Mouse (Mus musculus) forebrain, embryonic 16.5 days (tissue): ENCODE data around the gene Mical3. TPM values are rescaled to one million over a fixed set of nuclear protein-coding genes. Genes with fewer than 3 reads are reported as not detected.

Experiments used
- ATAC-seq: fragments of 200-750 bp; cut with Nextera tagmentation; 2 replicates; pipeline ENCODE4 v1.8.0; 2017; ENCODE audit warnings: mild to moderate bottlenecking, moderate library complexity
- H3K27ac ChIP-seq: fragments of 300-500 bp; sonication (generic); 2 replicates; pipeline ENCODE4 v1.5.1; 2014; ENCODE audit warnings: low read length, control low read depth
- H3K27me3 ChIP-seq: fragments of 300-500 bp; sonication (generic); replicated peaks from 2 replicates; pipeline ENCODE4 v1.6.1; 2014; ENCODE audit warnings: low read length; ENCODE audit not compliant: control insufficient read depth, insufficient read depth
- H3K36me3 ChIP-seq: fragments of 300-500 bp; sonication (generic); 2 replicates; pipeline ENCODE4 v1.6.1; 2014; ENCODE audit not compliant: control insufficient read depth, insufficient read depth
- H3K4me1 ChIP-seq: fragments of 300-500 bp; sonication (generic); replicated peaks from 2 replicates; pipeline ENCODE4 v1.6.1; 2014; ENCODE audit warnings: low read length; ENCODE audit not compliant: control insufficient read depth, insufficient read depth
- H3K4me2 ChIP-seq: fragments of 300-500 bp; sonication (generic); 2 replicates; pipeline ENCODE4 v1.6.1; 2014; ENCODE audit warnings: mild to moderate bottlenecking, low read length, control low read depth
- H3K4me3 ChIP-seq: fragments of 300-500 bp; sonication (generic); replicated peaks from 2 replicates; pipeline ENCODE4 v1.5.1; 2014; ENCODE audit warnings: mild to moderate bottlenecking, low read length, control low read depth
- H3K9ac ChIP-seq: fragments of 300-500 bp; sonication (generic); replicated peaks from 2 replicates; pipeline ENCODE4 v1.6.1; 2014; ENCODE audit warnings: low read depth, low read length, control low read depth
- H3K9me3 ChIP-seq: fragments of 300-500 bp; sonication (generic); 2 replicates; pipeline ENCODE4 v1.6.1; 2016; ENCODE audit warnings: low read length; ENCODE audit not compliant: control insufficient read depth
- WGBS: fragments of 180-500 bp; shearing (Covaris S2); extraction: QIAGEN DNeasy Blood & Tissue Kit; methylation state at CpG from one replicate; pipeline ENCODE4 v1.1.7; 2014; 5-methylcytosine and 5-hydroxymethylcytosine counted together
- polyA plus RNA-seq: library from polyadenylated mRNA; unstranded; fragments of >200 nt; fragmentation: Nextera tagmentation; extraction: Ambion mirVana; gene quantifications from 2 replicates; pipeline ENCODE4 v1.2.1, GENCODE M21; 2015

The Mical3 gene
- polyA plus RNA-seq, 1 experiment from 2014 or later: 35.5 TPM

DNA sequence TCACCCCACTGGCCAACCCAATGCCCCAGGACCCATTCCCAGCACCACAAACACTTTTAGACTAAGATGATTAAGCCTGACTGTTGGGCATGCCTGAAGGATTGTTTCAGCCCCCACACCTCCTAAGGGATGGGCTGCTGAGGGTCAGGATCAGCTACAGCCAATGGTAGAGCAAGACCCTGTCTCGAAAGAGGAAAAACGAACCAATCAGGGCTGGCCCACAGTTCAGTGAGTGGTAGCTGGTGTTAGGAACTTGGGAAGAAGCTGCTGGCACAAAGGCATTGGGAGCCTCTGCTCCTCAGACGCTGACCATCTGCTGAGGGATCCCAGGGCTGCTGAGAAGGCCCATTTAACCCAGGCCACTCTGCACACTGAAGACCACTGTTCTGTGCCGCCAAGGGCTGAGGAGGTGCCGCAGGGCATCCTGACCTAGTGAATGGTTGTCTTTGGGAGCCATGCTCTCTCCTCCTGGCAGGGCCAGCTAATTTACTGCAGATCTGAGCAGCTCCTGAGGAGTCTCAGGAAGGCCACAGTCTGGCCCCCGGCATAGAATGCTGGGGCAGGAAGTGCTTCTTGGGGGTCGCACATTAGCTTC, 36.7 kb upstream of the Mical3 start:
- H3K9ac ChIP-seq: no peak overlapping the region
- H3K9me3 ChIP-seq: no peaks in the 10 kb centered on the region

GRCm38 (mm10) chr6:121166098-121166552, 35.3 kb upstream of the Mical3 start:
- no peaks in the 10 kb centered on the region for H3K4me1 ChIP-seq
- no peak overlapping the region for H3K4me2 ChIP-seq
- no peaks in the 10 kb centered on the region for H3K9me3 ChIP-seq
- H3K9ac ChIP-seq: no peak overlapping the region
- H3K27me3 ChIP-seq: no peaks in the 10 kb centered on the region
- ATAC-seq: no peak
- no peak overlapping the region for H3K4me3 ChIP-seq
- no peak overlapping the region for H3K27ac ChIP-seq
- H3K36me3 ChIP-seq: no peaks in the 10 kb centered on the region
- 42% methylated on average over 10 of the region's 10 CpGs for WGBS

More for the DNA sequence above, 36.7 kb upstream of the Mical3 start:
- no peak overlapping the region for H3K4me3 ChIP-seq
- H3K4me2 ChIP-seq: no peak overlapping the region
- no peak overlapping the region for H3K27ac ChIP-seq
- no peaks in the 10 kb centered on the region for H3K36me3 ChIP-seq
- ATAC-seq: no peak
- no peaks in the 10 kb centered on the region for H3K27me3 ChIP-seq
- H3K4me1 ChIP-seq: no peaks in the 10 kb centered on the region
- WGBS: 80% methylated on average over 7 of the region's 7 CpGs

DNA sequence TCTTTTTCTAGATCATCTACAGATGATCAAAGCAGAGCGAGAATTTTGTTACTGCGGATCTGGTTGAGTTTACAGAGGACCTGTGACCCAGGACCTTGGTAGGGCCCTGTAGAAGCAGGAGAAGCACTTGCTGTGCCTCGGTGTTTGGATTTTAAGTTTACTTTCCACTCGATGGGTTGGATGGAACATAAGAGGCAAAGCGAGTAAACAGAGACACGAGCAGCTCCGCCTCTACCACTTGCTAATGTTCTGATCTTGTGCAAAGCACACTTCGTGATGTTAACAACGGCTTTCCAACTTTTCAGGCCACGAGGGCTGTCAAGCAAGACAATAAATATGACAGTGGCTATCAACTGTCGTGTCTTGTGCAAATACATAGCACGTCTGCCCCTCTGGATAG, 31.8 kb upstream of the Mical3 start:
- no peaks in the 10 kb centered on the region for H3K4me1 ChIP-seq
- H3K9ac ChIP-seq: no peak overlapping the region
- no peaks in the 10 kb centered on the region for H3K27me3 ChIP-seq
- no peak for ATAC-seq
- H3K36me3 ChIP-seq: no peaks in the 10 kb centered on the region
- 93% methylated on average over 12 of the region's 12 CpGs for WGBS
- H3K4me3 ChIP-seq: no peak overlapping the region
- H3K27ac ChIP-seq: no peak overlapping the region
- no peaks in the 10 kb centered on the region for H3K9me3 ChIP-seq
- no peak overlapping the region for H3K4me2 ChIP-seq

- 0 out of 2 replicates have a peak, but pooled peaks cover 3% of the 10 kb centered on the region for H3K4me1 ChIP-seq
- H3K36me3 ChIP-seq: no peaks in the 10 kb centered on the region
- no peak for ATAC-seq
- H3K4me3 ChIP-seq: no peak overlapping the region
- no peaks in the 10 kb centered on the region for H3K9me3 ChIP-seq
- no peaks in the 10 kb centered on the region for H3K27me3 ChIP-seq
- no peak overlapping the region for H3K27ac ChIP-seq
- no peak overlapping the region for H3K4me2 ChIP-seq
- no peak overlapping the region for H3K9ac ChIP-seq
- WGBS: 72% methylated on average over 6 of the region's 6 CpGs
Observed at GRCm38 (mm10) chr6:121160126-121160525, 29.3 kb upstream of the Mical3 start.

DNA sequence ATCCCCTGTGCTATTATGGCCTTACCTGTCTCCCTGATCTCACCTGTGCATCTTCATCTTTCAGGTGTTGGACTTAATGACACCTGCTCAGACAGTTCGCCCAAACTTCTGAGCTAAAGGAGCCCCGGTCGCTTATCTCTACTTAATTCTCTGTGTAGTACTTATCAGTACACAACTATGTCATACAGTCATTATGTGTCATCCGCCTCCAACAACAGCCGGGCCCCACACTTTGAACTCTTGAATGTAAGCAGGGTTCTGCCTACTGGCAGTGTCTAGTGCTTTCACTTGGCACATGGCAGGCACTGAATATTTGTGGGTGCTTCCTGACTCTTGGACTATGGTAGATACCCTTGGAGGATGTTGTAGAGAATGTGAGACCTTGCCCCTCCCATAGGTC, 28.8 kb upstream of the Mical3 start:
- no peak overlapping the region for H3K27ac ChIP-seq
- no peak overlapping the region for H3K9ac ChIP-seq
- no peak for ATAC-seq
- no peak overlapping the region for H3K4me3 ChIP-seq
- no peak overlapping the region for H3K4me2 ChIP-seq
- WGBS: 94% methylated on average over 5 of the region's 5 CpGs
- 0 out of 2 replicates have a peak, but pooled peaks cover 3% of the 10 kb centered on the region for H3K4me1 ChIP-seq
- no peaks in the 10 kb centered on the region for H3K36me3 ChIP-seq
- H3K27me3 ChIP-seq: no peaks in the 10 kb centered on the region
- H3K9me3 ChIP-seq: no peaks in the 10 kb centered on the region

DNA sequence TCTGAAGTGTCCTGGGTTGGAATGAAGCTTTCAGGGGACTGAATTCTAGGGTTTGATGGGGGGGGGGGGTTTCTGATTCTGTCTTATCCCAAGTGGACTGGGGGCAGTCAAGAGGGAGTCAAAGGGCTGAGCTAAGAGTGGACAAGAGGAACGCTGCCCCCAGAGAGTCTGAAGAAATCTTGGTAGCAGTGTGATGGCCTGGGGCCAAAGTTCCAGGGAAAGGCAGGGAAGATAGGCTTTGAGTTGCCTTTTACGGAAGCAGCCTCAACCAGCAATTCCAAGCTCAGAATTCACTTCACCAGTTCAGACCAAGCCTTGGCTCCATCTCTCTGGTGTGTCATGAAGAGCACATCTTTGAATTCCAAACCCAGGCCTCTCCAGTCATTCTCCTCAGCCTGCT, 25.2 kb upstream of the Mical3 start:
- Histone ChIP-seq H3K27me3 (no peaks in the 10 kb centered on the region), H3K36me3 (no peaks in the 10 kb centered on the region), H3K27ac (no peak overlapping the region), H3K4me1 (peaks cover 6% of the 10 kb centered on the region; the same call in 1 of the 2 replicates), H3K9me3 (no peaks in the 10 kb centered on the region), H3K9ac (no peak overlapping the region), H3K4me3 (no peak overlapping the region), H3K4me2 (no peak overlapping the region)
- 82% methylated on average over 2 of the region's 2 CpGs for WGBS
- no peak for ATAC-seq

- 75% methylated on average over 16 of the region's 16 CpGs for WGBS
- peak; percentile 84 for ATAC-seq
- Histone ChIP-seq H3K4me1 (peaks cover 6% of the 10 kb centered on the region; the same call in 1 of the 2 replicates), H3K4me3 (no peak overlapping the region), H3K36me3 (no peaks in the 10 kb centered on the region), H3K27me3 (no peaks in the 10 kb centered on the region), H3K9me3 (no peaks in the 10 kb centered on the region), H3K27ac (peak overlapping the region; percentile 71), H3K4me2 (no peak overlapping the region), H3K9ac (no peak overlapping the region)
Observed at GRCm38 (mm10) chr6:121154451-121155300, 23.9 kb upstream of the Mical3 start.

GRCm38 (mm10) chr6:121153177-121153576, 22.4 kb upstream of the Mical3 start:
- H3K9ac ChIP-seq: no peak overlapping the region
- ATAC-seq: no peak
- no peaks in the 10 kb centered on the region for H3K36me3 ChIP-seq
- H3K27me3 ChIP-seq: no peaks in the 10 kb centered on the region
- peaks cover 6% of the 10 kb centered on the region; the same call in 1 of the 2 replicates for H3K4me1 ChIP-seq
- H3K4me2 ChIP-seq: no peak overlapping the region
- H3K4me3 ChIP-seq: no peak overlapping the region
- H3K9me3 ChIP-seq: no peaks in the 10 kb centered on the region
- WGBS: 80% methylated on average over 8 of the region's 8 CpGs
- no peak overlapping the region for H3K27ac ChIP-seq

DNA sequence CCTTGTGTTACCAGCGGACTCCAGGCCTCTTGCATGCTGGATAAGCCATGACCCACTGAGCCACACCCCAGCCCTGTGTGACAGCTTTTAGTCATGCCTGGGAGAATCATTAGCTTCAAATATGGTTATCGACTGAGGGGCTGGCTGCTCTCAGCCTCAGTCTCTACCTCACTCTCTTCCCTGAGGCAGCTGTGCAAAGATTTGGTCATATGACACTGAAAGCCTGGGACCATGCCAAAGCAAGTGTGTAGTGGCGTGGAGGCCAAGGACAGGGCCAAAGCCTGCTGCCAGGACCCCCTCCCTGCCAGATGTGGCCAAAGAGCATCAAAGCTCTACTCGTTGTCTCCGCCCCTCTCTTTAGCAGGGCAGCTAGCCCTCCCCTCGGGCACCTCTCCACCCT, 20.9 kb upstream of the Mical3 start:
- H3K27ac ChIP-seq: no peak overlapping the region
- H3K4me3 ChIP-seq: no peak overlapping the region
- WGBS: 59% methylated on average over 6 of the region's 6 CpGs
- H3K9me3 ChIP-seq: no peaks in the 10 kb centered on the region
- no peaks in the 10 kb centered on the region for H3K36me3 ChIP-seq
- H3K9ac ChIP-seq: no peak overlapping the region
- H3K27me3 ChIP-seq: no peaks in the 10 kb centered on the region
- H3K4me1 ChIP-seq: peaks cover 6% of the 10 kb centered on the region; the same call in 1 of the 2 replicates
- ATAC-seq: no peak
- H3K4me2 ChIP-seq: no peak overlapping the region
